Mouse (Mus musculus) brain, embryonic 14.5 days (tissue): Measurements from ENCODE around the gene Fntb.

Experiments used
- CTCF ChIP-seq: fragments of 200-500 bp; IDR thresholded peaks from 2 replicates; pipeline ENCODE4 v1.5.1; 2012; ENCODE audit warnings: inconsistent platforms, mild to moderate bottlenecking, moderate library complexity, borderline replicate concordance; ENCODE audit not compliant: insufficient read depth, insufficient read length; ENCODE audit errors: extremely low read depth
- POLR2A ChIP-seq: fragments of 200-500 bp; IDR thresholded peaks from 2 replicates; pipeline ENCODE4 v1.6.1; 2012; ENCODE audit warnings: mild to moderate bottlenecking, inconsistent platforms, borderline replicate concordance; ENCODE audit not compliant: poor library complexity, insufficient read depth, insufficient read length, severe bottlenecking; ENCODE audit errors: extremely low read depth

- TF ChIP-seq CTCF (no peak), POLR2A (no peak)
These were observed 53.5 kb downstream of the Fntb start for GRCm38 (mm10) chr12:76818908-76819307.
